Mouse (Mus musculus) hindbrain, embryonic 13.5 days (tissue): ENCODE measurements at regions not wholly inside any gene's neighbourhood (a gene's known extent, or its start where the extent isn't known, plus 50 kb on each side); places are given as distances from the start of the nearest gene placed in this dataset.

Source experiments
- ATAC-seq: fragments of 200-750 bp; cut with Nextera tagmentation; 2 replicates; pipeline ENCODE4 v1.8.0; 2017; ENCODE audit warnings: moderate TSS enrichment; ENCODE audit not compliant: low FRiP score
- H3K27ac ChIP-seq: fragments of 300-500 bp; sonication (generic); 2 replicates; pipeline ENCODE4 v1.5.1; 2015; ENCODE audit warnings: inconsistent platforms, mild to moderate bottlenecking, moderate library complexity
- H3K27me3 ChIP-seq: fragments of 300-500 bp; sonication (generic); 2 replicates; pipeline ENCODE4 v1.6.1; 2015; ENCODE audit warnings: mild to moderate bottlenecking, inconsistent platforms
- H3K36me3 ChIP-seq: fragments of 300-500 bp; sonication (generic); 2 replicates; pipeline ENCODE4 v1.6.1; 2015; ENCODE audit warnings: mild to moderate bottlenecking, inconsistent platforms
- H3K4me1 ChIP-seq: fragments of 300-500 bp; sonication (generic); replicated peaks from 2 replicates; pipeline ENCODE4 v1.6.1; 2015; ENCODE audit warnings: inconsistent platforms
- H3K4me2 ChIP-seq: fragments of 300-500 bp; sonication (generic); 2 replicates; pipeline ENCODE4 v1.6.1; 2015; ENCODE audit warnings: inconsistent platforms, mild to moderate bottlenecking, moderate library complexity
- H3K4me3 ChIP-seq: fragments of 300-500 bp; sonication (generic); 2 replicates; pipeline ENCODE4 v1.5.1; 2015; ENCODE audit warnings: mild to moderate bottlenecking, inconsistent platforms
- H3K9ac ChIP-seq: fragments of 300-500 bp; sonication (generic); 2 replicates; pipeline ENCODE4 v1.6.1; 2015; ENCODE audit warnings: mild to moderate bottlenecking, inconsistent platforms
- H3K9me3 ChIP-seq: fragments of 300-500 bp; sonication (generic); 2 replicates; pipeline ENCODE4 v1.6.1; 2016; ENCODE audit warnings: inconsistent platforms
- WGBS: fragments of 180-500 bp; shearing (Covaris S2); methylation state at CpG from one replicate; pipeline ENCODE4 v1.1.7; 2015; 5-methylcytosine and 5-hydroxymethylcytosine counted together

DNA sequence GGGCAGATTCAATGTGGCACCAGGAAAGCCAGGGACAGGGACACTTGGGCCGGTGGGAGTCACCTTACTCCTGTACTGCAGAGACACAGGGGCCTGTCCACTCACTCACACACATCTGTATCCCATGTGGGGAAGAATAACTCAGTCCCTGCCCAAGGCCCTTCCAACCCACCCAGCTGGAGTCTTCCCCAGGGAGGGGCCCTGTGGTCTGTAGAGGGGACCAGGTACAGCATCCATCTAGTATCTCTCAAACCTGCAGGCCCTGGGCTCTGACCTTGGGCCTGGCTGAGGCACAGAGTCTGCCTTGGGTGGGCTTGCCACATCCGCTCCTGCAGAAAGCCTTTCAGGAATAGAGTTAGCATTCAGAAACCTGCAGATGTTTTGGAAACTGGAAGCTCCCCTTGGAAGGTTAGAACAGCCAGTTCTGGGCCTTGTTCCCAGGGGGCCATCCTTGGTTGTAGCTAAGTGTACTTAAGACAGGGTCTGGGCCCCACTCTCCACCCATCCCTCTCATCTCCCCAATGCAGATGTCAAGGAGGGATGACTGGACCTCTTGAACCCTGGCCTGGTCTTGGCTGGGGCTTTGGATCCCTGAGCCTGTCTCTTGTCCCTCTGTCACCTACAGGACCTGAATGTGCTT, 84.7 kb upstream of the Tmem189 start:
- H3K4me1 ChIP-seq = peaks cover 30% of the 10 kb centered on the region
- no peak for ATAC-seq
- H3K27me3 ChIP-seq = 0 out of 2 replicates have a peak, but pooled peaks cover 3% of the 10 kb centered on the region
- no peaks in the 10 kb centered on the region for H3K36me3 ChIP-seq
- no peak overlapping the region for H3K4me3 ChIP-seq
- 89% methylated on average over 2 of the region's 2 CpGs for WGBS
- H3K9ac ChIP-seq = no peak overlapping the region; the same call in 1 of the 2 replicates
- no peak overlapping the region for H3K27ac ChIP-seq
- H3K9me3 ChIP-seq = no peaks in the 10 kb centered on the region
- H3K4me2 ChIP-seq = no peak overlapping the region

DNA sequence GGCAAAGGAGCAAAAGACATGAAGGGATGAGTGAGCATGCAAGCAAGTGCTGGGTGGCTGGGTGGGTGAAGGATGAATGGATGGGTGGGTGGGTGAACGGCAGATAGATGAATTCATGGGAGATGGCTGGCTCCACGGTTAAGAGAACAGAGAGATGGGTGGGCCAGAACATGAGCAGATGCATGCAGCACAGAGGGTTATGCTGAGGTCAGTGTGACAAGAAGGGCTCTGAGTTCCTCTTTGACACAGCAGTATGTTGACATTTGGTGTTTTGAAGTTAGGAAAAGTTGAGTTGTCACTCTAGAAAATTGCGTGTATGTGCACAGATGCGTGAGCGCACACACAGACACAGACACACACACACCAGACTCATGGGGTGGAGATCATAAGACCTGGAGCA, 83.2 kb upstream of the Tmem189 start:
- Histone ChIP-seq H3K27me3 (0 out of 2 replicates have a peak, but pooled peaks cover 3% of the 10 kb centered on the region), H3K9me3 (no peaks in the 10 kb centered on the region), H3K27ac (no peak overlapping the region), H3K9ac (no peak overlapping the region), H3K36me3 (no peaks in the 10 kb centered on the region), H3K4me1 (peaks cover 25% of the 10 kb centered on the region), H3K4me3 (no peak overlapping the region), H3K4me2 (no peak overlapping the region)
- 96% methylated on average over 5 of the region's 5 CpGs for WGBS
- no peak for ATAC-seq

DNA sequence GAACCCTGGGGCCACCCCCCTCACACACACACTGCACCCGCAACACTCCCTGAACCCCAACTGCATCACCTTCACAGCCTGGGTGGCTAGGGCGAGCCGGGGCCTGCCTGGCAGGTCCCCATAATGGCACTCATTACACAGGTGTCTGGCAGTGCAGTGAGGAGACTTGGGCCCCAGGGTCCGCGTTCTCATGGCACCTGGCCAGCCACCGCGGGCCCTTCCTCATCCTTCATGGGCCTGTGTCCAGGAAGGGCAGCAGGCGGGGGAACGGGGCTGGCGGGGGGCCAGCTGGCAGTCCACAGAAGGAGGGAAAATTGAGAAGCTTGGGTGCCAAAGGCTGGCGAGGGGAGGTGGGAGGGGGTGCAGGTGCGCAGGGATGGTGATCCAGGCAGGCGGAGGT, 78.3 kb upstream of the Tmem189 start:
- Histone ChIP-seq H3K27me3 (0 out of 2 replicates have a peak, but pooled peaks cover 3% of the 10 kb centered on the region), H3K4me2 (no peak overlapping the region), H3K4me3 (no peak overlapping the region), H3K36me3 (no peaks in the 10 kb centered on the region), H3K4me1 (peaks cover 16% of the 10 kb centered on the region), H3K9ac (no peak overlapping the region), H3K9me3 (no peaks in the 10 kb centered on the region), H3K27ac (no peak overlapping the region)
- 80% methylated on average over 13 of the region's 13 CpGs for WGBS
- no peak for ATAC-seq

DNA sequence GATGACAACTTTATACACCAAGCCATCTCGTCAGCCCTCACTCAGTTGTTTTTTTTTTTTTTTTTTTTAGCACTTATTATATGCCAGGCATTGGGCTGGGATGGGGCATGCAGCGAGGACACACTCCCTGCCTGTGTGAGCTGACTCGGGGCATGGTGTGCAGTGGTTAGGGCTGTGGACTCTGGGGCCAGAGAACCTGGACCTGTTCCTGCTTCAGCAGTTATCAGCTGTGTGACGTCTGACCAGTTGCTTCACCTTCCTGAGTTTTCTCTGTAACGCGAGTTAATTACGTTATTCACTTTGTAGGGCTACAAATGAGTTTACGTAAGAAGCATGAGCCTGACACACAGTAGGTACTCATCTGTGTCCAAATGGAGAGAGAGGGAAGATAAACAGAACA, 77.7 kb upstream of the Tmem189 start:
- no peak overlapping the region for H3K9ac ChIP-seq
- WGBS = 88% methylated on average over 8 of the region's 8 CpGs
- no peak overlapping the region for H3K4me2 ChIP-seq
- 0 out of 2 replicates have a peak, but pooled peaks cover 3% of the 10 kb centered on the region for H3K27me3 ChIP-seq
- no peak overlapping the region for H3K27ac ChIP-seq
- H3K4me1 ChIP-seq = peaks cover 16% of the 10 kb centered on the region
- H3K36me3 ChIP-seq = no peaks in the 10 kb centered on the region
- no peak for ATAC-seq
- no peak overlapping the region for H3K4me3 ChIP-seq
- no peaks in the 10 kb centered on the region for H3K9me3 ChIP-seq

DNA sequence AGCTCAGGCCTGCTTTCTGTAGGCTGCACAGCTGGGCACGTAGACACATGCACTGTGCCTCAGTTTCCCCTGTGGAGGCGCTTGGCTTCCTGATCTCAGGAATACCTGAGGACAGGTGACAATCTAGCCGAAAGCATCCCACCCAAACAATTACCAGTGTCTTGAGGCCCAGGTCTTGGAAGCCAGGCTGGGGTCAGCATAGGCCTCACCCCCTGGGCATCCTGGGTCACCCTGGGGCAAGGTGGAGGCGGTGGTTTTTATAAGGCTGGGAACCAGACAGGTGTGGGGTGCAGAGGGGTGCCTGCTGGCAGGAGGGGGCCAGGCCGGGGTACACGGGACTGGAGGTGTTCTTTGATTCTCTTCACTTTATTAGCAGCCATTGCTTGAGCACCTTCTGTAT, 76.2 kb upstream of the Tmem189 start:
- WGBS = 92% methylated on average over 6 of the region's 6 CpGs
- Histone ChIP-seq H3K4me2 (no peak overlapping the region), H3K27me3 (0 out of 2 replicates have a peak, but pooled peaks cover 3% of the 10 kb centered on the region), H3K9ac (no peak overlapping the region), H3K36me3 (no peaks in the 10 kb centered on the region), H3K9me3 (no peaks in the 10 kb centered on the region), H3K4me1 (peaks cover 16% of the 10 kb centered on the region), H3K4me3 (no peak overlapping the region), H3K27ac (no peak overlapping the region)
- ATAC-seq = no peak

DNA sequence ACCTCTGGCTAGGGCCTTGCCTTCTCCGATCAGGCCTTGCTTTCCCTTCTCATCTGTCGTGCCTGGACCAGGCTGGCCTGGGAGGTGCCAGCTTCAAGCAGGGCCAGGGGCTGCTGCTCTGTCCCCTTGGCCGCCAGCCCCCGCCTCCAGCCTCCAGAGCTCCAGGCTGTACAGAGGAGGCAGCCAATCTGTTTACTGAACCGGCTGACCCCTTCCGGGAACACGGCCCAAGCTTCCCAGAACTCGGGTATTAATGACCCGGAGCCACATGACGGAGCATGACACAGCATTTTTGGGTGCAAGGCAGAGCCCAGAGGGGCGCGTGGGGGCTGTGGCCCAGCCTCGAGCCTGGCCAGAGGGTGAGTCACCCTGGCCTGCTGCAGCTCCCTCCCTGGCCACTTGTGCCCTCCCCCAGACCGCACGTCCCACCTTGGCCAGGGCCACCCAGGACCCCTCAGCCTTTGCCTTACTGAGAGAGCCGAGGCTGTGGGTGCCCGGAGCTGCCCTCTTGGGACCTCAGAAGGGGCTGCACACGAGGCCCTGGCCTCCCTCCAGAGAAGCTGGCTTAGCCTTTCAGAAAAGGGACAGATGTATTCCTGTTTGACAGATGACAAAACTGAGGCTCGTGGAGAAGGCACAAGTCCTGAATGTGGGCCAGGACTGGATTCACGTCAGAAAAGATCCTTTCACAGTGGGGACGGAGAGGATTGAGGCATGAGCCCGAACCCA, 75.6 kb upstream of the Tmem189 start:
- peak; percentile 76 for ATAC-seq
- Histone ChIP-seq H3K4me3 (no peak overlapping the region), H3K9ac (0 out of 2 replicates have a peak overlapping the region, but pooled peaks have one; percentile 14), H3K4me1 (peaks cover 16% of the 10 kb centered on the region), H3K36me3 (no peaks in the 10 kb centered on the region), H3K9me3 (no peaks in the 10 kb centered on the region), H3K27me3 (0 out of 2 replicates have a peak, but pooled peaks cover 3% of the 10 kb centered on the region), H3K4me2 (no peak overlapping the region), H3K27ac (no peak overlapping the region)
- 47% methylated on average over 22 of the region's 22 CpGs for WGBS

DNA sequence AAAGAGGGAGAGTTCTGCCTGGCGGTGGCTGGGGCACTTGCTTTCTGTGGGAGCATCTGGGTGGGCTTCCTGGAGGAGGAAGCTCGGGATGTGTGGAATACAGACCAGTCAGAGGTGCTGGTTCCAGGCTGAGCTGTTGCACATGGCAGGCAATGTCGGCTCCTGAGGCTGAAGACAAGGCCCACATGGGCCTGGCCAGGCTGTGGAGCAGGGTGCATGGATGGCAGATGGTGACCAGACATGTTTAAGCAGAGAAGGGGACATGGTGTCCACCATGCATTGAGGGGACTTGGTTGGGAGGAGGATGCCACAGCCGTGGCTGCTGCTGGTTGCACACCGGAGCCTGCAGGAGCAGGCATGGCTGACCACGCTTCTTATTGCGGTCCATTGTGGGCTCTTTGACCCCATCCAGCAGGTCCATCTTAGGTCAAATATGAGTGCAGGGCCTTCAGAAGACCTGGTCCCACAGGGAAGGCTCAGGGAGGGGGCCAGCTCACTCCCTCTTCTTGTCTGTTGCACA, 74.3 kb upstream of the Tmem189 start:
- no peaks in the 10 kb centered on the region for H3K36me3 ChIP-seq
- H3K27me3 ChIP-seq = 0 out of 2 replicates have a peak, but pooled peaks cover 3% of the 10 kb centered on the region
- H3K9ac ChIP-seq = no peak overlapping the region
- no peak overlapping the region for H3K4me3 ChIP-seq
- ATAC-seq = no peak
- H3K4me1 ChIP-seq = peaks cover 16% of the 10 kb centered on the region
- no peaks in the 10 kb centered on the region for H3K9me3 ChIP-seq
- H3K27ac ChIP-seq = no peak overlapping the region
- no peak overlapping the region for H3K4me2 ChIP-seq
- 89% methylated on average over 7 of the region's 7 CpGs for WGBS

DNA sequence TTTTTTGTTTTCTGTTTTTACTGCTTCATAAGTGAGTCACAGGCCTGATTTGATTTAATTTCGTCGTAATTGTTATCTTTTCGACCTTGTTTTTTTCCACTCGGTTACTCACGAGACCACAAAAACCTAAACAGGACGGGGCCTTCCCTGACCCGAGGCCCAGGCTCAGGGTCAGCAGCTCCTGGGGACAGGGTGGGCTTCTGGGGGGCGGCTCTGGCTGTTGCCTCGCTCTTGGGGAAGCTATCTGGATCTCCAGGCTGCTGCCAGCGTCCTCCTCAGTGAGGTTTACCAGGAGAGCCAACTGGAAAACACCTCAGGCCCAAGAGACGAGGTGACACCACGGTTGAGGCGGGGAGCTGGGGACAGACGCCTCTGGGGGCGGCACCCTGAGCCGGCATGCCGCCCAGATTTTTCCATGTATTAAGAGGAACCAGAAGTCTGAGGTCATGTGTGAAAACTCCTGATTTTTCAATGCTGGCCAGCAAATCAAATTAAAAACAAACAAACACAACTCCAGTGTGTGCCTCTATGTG, 71.8 kb upstream of the Tmem189 start:
- Histone ChIP-seq H3K4me2 (no peak overlapping the region), H3K4me1 (peaks cover 15% of the 10 kb centered on the region), H3K36me3 (no peaks in the 10 kb centered on the region), H3K27me3 (no peaks in the 10 kb centered on the region), H3K4me3 (no peak overlapping the region), H3K9me3 (no peaks in the 10 kb centered on the region), H3K27ac (no peak overlapping the region), H3K9ac (no peak overlapping the region)
- WGBS = 80% methylated on average over 17 of the region's 17 CpGs
- ATAC-seq = no peak

DNA sequence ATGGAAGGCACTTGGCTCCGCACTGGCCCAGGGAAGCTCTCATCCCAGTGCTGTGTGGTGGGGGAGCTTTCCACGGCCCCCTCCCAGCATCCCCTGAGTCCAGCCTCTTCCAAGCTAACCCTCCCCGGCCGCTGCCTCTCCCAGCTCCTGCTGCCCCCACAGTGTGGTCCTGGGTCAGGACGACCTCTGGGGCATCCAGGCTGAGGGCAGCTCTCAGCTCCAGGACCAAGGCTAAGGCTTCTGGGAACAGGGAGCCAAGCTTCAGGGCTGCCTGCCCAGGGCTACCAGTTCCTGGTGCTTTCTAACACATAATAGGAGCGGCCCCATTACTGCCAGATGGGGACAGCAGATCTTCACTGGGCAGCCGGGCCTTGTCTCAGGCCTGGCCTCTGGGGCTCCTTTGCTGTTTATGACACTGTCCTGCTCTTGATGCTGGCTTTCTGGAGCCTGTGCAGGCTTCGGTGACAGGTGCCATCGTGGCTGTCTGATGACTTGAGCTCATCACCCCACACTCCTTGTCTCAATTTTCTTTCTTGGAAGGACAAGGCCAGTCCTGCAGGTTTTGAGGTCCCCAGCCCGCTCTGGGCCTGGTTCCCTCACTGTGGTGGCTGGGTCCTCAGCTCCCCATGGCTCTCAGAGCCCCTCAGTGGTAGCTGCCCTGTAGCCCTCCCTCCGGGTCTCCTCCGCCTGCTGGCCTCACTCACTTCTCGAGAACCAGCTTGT, 71.2 kb upstream of the Tmem189 start:
- WGBS = 81% methylated on average over 13 of the region's 13 CpGs
- H3K4me1 ChIP-seq = peaks cover 15% of the 10 kb centered on the region
- ATAC-seq = no peak

DNA sequence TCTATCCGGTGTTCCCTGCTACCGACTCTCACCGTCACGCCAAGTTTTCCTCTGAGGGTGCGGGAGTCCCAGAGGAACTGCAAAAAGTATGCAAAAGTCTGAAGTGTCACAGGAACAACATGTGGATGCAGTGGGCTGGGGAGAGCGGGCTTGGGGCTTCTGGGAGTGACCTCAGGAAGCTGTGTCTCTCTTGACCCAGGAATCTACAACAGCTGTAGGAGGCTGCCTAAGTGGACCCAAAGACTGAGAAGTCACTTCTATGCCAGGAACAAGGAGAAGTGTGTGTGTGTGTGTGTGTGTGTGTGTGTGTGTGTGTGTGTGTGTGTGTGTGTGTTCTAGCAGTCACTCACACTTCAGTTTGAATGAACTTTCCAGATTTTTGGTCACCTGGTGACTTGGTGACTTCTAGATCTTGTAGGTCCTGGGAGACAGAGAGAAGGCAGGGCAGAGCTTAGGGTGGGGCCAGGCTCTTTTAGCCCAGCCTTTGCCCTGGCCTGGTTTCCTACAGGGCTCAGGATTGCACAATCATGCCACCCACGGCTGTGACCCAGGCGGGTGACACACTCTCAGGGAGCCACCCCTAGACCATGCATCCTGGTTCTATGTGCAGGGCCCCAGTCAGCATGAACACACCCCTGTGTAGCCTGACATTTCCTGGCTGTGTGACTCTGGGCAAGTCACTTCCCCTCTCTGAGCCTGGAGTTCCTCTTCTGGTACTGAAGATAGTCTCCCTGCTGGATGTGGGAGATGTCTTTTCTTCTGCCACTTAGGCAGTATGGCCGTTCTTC, 70.2 kb upstream of the Tmem189 start:
- no peak overlapping the region for H3K27ac ChIP-seq
- H3K27me3 ChIP-seq = no peaks in the 10 kb centered on the region
- peaks cover 8% of the 10 kb centered on the region for H3K4me1 ChIP-seq
- no peak overlapping the region for H3K9ac ChIP-seq
- H3K4me3 ChIP-seq = no peak overlapping the region
- no peaks in the 10 kb centered on the region for H3K9me3 ChIP-seq
- H3K4me2 ChIP-seq = no peak overlapping the region
- H3K36me3 ChIP-seq = no peaks in the 10 kb centered on the region
- 88% methylated on average over 9 of the region's 9 CpGs for WGBS
- no peak for ATAC-seq

More for the DNA sequence above, 71.2 kb upstream of the Tmem189 start:
- no peak overlapping the region for H3K4me3 ChIP-seq
- H3K36me3 ChIP-seq = no peaks in the 10 kb centered on the region
- H3K9ac ChIP-seq = no peak overlapping the region; the same call in 1 of the 2 replicates
- H3K27ac ChIP-seq = no peak overlapping the region
- no peak overlapping the region for H3K4me2 ChIP-seq
- no peaks in the 10 kb centered on the region for H3K9me3 ChIP-seq
- no peaks in the 10 kb centered on the region for H3K27me3 ChIP-seq

DNA sequence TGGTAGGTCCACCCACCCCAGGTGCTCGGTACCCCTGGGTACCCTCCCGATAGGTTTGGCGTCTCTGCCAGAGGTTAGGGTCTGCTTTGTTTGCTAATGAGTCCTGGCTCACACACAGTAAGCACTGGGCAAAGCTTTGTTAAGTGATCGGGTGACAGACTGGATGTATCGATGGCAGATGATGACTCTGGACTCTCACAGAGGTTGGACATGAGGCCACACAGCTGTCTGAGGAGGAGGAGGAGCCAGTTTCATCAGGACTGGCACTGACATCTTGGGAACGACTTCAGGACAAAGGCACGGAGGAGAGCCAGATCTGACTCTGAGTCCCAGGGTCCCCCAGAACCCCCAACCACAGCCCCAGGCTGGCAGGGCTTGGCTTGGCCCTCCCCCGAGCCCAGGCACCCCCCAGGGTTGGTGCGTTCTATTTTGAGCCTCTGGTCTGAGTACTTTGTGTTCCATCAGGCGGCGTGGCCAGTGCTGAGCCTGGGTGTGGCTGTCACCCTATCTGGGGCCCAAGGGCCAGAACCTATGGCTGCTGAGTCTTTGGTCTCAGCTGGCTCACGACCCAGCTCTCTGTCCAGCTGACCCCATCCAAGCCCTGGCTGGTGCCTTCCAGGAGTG, 67.6 kb upstream of the Tmem189 start:
- H3K9ac ChIP-seq = no peak overlapping the region
- H3K4me3 ChIP-seq = no peak overlapping the region
- no peak for ATAC-seq
- H3K27me3 ChIP-seq = no peaks in the 10 kb centered on the region
- peaks cover 12% of the 10 kb centered on the region for H3K4me1 ChIP-seq
- 68% methylated on average over 12 of the region's 12 CpGs for WGBS
- H3K4me2 ChIP-seq = no peak overlapping the region
- no peak overlapping the region for H3K27ac ChIP-seq
- no peaks in the 10 kb centered on the region for H3K9me3 ChIP-seq
- no peaks in the 10 kb centered on the region for H3K36me3 ChIP-seq
